Mouse (Mus musculus) B cell, adult 67 days (primary cell): ENCODE measurements around the gene Tnfaip2. TPM values are rescaled to one million over a fixed set of nuclear protein-coding genes. Genes with fewer than 3 reads are reported as not detected.

ENCODE experiments used
- total RNA-seq, 2 experiments: library from RNA; stranded (reverse); gene quantifications; 4 replicates each; pipeline ENCODE4 v1.2.4; 2023

Tnfaip2 gene
- 1 to 10 TPM; 1.2 to 5.5 TPM for total RNA-seq

GRCm38 (mm10) chr12:111442309-111443010, at the start of gene Tnfaip2:
Tnfaip2 (plus strand) TSS chr12:111442469.

GRCm38 (mm10) chr12:111406622-111407021, 35.6 kb upstream of the Tnfaip2 start, which contains the start of gene Lbhd2:
Lbhd2 (plus strand) TSS chr12:111406809.

GRCm38 (mm10) chr12:111416921-111417779, 25.1 kb upstream of the Tnfaip2 start, which contains the start of gene Exoc3l4:
Exoc3l4 (plus strand) TSS chr12:111417017.

GRCm38 (mm10) chr12:111485652-111486306, 43.5 kb downstream of the Tnfaip2 start, which contains the start of gene Gm266:
Gm266 (minus strand) TSS chr12:111485823.

Other genes starting within 250 kb of the Tnfaip2 start
- gene Amn, start 171.4 kb upstream of the Tnfaip2 start, total RNA-seq: 1 to 10 TPM; 3.8 to 5.6 TPM
- gene Cdc42bpb, start 64.8 kb upstream of the Tnfaip2 start, total RNA-seq: 10 to 100 TPM in 1 of 2 experiments, 1 to 10 TPM in 1; 8.5 to 16.5 TPM
- not detected for gene Lbhd2, start 35.7 kb upstream of the Tnfaip2 start, total RNA-seq
- under 1 TPM in 1 of 2 experiments, not detected in 1; 0.84 TPM for gene Exoc3l4, start 25.5 kb upstream of the Tnfaip2 start, total RNA-seq
- gene Gm266, start 43.4 kb downstream of the Tnfaip2 start, total RNA-seq: not detected
- 1,000 to 10,000 TPM in 1 of 2 experiments, 100 to 1,000 TPM in 1; 905 to 1,049 TPM for gene Eif5, start 95.5 kb downstream of the Tnfaip2 start, total RNA-seq
- gene Mark3, start 132.1 kb downstream of the Tnfaip2 start, total RNA-seq: 10 to 100 TPM; 80.1 to 88.4 TPM
- gene Ckb, start 229.9 kb downstream of the Tnfaip2 start, total RNA-seq: 1 to 10 TPM in 1 of 2 experiments, under 1 TPM in 1; 0.27 to 2.6 TPM
- gene Trmt61a, start 235.6 kb downstream of the Tnfaip2 start, total RNA-seq: 10 to 100 TPM; 12.2 to 14.1 TPM